Mouse (Mus musculus): ENCODE data around the gene Bcl2l10. TPM values are rescaled to one million over a fixed set of nuclear protein-coding genes. Genes with fewer than 3 reads are reported as not detected.

The Bcl2l10 gene
- polyA plus RNA-seq, 1 experiment: 0.12 TPM

Other genes starting within 250 kb of the Bcl2l10 start
- gene Myo5c, start 115.7 kb upstream of the Bcl2l10 start, polyA plus RNA-seq (2012; rRNA removed): 10.0 and 10.3 TPM in 2 replicates
- 17.6 and 20.6 TPM in 2 replicates for gene Gnb5, start 41.5 kb upstream of the Bcl2l10 start, polyA plus RNA-seq (2012; rRNA removed)
- gene Mapk6, start 62.2 kb downstream of the Bcl2l10 start, polyA plus RNA-seq (2012; rRNA removed): 22.5 and 29.1 TPM in 2 replicates
- 3.2 and 5.1 TPM in 2 replicates for gene Leo1, start 93.8 kb downstream of the Bcl2l10 start, polyA plus RNA-seq (2012; rRNA removed)
- gene Tmod3, start 211.9 kb downstream of the Bcl2l10 start, polyA plus RNA-seq (2012; rRNA removed): 73.0 and 73.1 TPM in 2 replicates

Measured in urinary bladder, adult 2 months (tissue).